Mouse (Mus musculus) hindbrain, embryonic 15.5 days (tissue): ENCODE results near the gene Cdc34. TPM values are rescaled to one million over a fixed set of nuclear protein-coding genes. Genes with fewer than 3 reads are reported as not detected.

Experiments used
- ATAC-seq: fragments of 200-750 bp; cut with Nextera tagmentation; 2 replicates; pipeline ENCODE4 v1.8.0; 2017; ENCODE audit warnings: low read depth, moderate number of reproducible peaks, moderate TSS enrichment; ENCODE audit not compliant: low FRiP score
- H3K27ac ChIP-seq: fragments of 300-500 bp; sonication (generic); replicated peaks from 2 replicates; pipeline ENCODE4 v1.5.1; 2015; ENCODE audit warnings: mild to moderate bottlenecking, inconsistent platforms
- H3K27me3 ChIP-seq: fragments of 300-500 bp; sonication (generic); 2 replicates; pipeline ENCODE4 v1.6.1; 2015; ENCODE audit warnings: control low read depth, inconsistent platforms
- H3K36me3 ChIP-seq: fragments of 300-500 bp; sonication (generic); 2 replicates; pipeline ENCODE4 v1.6.1; 2015; ENCODE audit warnings: control low read depth, inconsistent platforms
- H3K4me1 ChIP-seq: fragments of 300-500 bp; sonication (generic); replicated peaks from 2 replicates; pipeline ENCODE4 v1.6.1; 2015; ENCODE audit warnings: control low read depth, inconsistent platforms
- H3K4me2 ChIP-seq: fragments of 300-500 bp; sonication (generic); 2 replicates; pipeline ENCODE4 v1.6.1; 2015; ENCODE audit warnings: moderate library complexity, mild to moderate bottlenecking, inconsistent platforms
- H3K4me3 ChIP-seq: fragments of 300-500 bp; sonication (generic); 2 replicates; pipeline ENCODE4 v1.5.1; 2015; ENCODE audit warnings: mild to moderate bottlenecking, inconsistent platforms
- H3K9ac ChIP-seq: fragments of 300-500 bp; sonication (generic); 2 replicates; pipeline ENCODE4 v1.6.1; 2015; ENCODE audit warnings: inconsistent platforms
- H3K9me3 ChIP-seq: fragments of 300-500 bp; sonication (generic); 2 replicates; pipeline ENCODE4 v1.6.1; 2016; ENCODE audit warnings: control low read depth, inconsistent platforms
- WGBS: fragments of 180-500 bp; shearing (Covaris S2); methylation state at CpG from one replicate; pipeline ENCODE4 v1.1.7; 2015; 5-methylcytosine and 5-hydroxymethylcytosine counted together
- polyA plus RNA-seq: library from polyadenylated mRNA; unstranded; fragments of >200 nt; fragmentation: Nextera tagmentation; extraction: Ambion mirVana; gene quantifications from 2 replicates; pipeline ENCODE4 v1.2.1, GENCODE M21; 2015

The Cdc34 gene
- polyA plus RNA-seq, result 82.4 and 91.7 TPM in 2 replicates

- no peaks in the 10 kb centered on the region for H3K9me3 ChIP-seq
- H3K9ac ChIP-seq, result peak within 1 kb of the TSS; percentile 60
- peak within 1 kb of the TSS; percentile 85 for H3K4me2 ChIP-seq
- peaks cover 24% of the 10 kb centered on the region for H3K4me1 ChIP-seq
- peak within 1 kb of the TSS; percentile 88 for H3K27ac ChIP-seq
- peaks cover 21% of the 10 kb centered on the region for H3K36me3 ChIP-seq
- no peaks in the 10 kb centered on the region for H3K27me3 ChIP-seq
- under 1% methylated on average over 56 of the region's 84 CpGs for WGBS
- H3K4me3 ChIP-seq, result peak within 1 kb of the TSS; percentile 64
- ATAC-seq, result peak; percentile 93
Measured at GRCm38 (mm10) chr10:79681591-79682245, at the start of gene Cdc34. Gene Cdc34, plus strand, starts transcription at chr10:79682195.

- Histone ChIP-seq H3K27ac (no peak overlapping the region), H3K4me1 (peaks cover 22% of the 10 kb centered on the region), H3K9me3 (no peaks in the 10 kb centered on the region), H3K4me2 (no peak overlapping the region), H3K27me3 (no peaks in the 10 kb centered on the region), H3K9ac (no peak overlapping the region), H3K4me3 (no peak overlapping the region), H3K36me3 (no peaks in the 10 kb centered on the region)
- 85% methylated on average over 17 of the region's 17 CpGs for WGBS
- ATAC-seq, result no peak
Measured at GRCm38 (mm10) chr10:79633006-79633777, 48.8 kb upstream of the Cdc34 start.

DNA sequence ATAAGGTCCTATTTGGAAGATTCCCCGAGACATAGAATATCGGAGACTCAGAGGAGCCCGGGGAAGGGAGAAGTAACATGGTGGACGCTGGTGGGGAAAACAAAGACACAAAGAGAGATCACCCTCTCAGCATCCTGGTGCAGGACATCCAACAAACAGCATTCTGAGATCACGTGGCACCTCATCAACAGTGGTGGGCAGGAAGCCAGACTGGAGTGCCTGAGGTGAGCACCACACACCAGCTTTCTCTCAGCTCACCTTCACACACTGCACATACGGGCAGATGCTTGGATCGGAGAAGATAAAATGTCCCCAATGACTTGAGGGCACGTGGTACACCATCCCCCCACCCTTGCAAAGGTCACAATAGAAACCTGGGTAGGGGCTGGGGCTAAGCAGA is 45.7 kb upstream of the Cdc34 start:
- peaks cover 33% of the 10 kb centered on the region for H3K4me1 ChIP-seq
- 75% methylated on average over 8 of the region's 8 CpGs for WGBS
- ATAC-seq, result 0 out of 2 replicates have a peak, but pooled peaks have one; percentile 2

DNA sequence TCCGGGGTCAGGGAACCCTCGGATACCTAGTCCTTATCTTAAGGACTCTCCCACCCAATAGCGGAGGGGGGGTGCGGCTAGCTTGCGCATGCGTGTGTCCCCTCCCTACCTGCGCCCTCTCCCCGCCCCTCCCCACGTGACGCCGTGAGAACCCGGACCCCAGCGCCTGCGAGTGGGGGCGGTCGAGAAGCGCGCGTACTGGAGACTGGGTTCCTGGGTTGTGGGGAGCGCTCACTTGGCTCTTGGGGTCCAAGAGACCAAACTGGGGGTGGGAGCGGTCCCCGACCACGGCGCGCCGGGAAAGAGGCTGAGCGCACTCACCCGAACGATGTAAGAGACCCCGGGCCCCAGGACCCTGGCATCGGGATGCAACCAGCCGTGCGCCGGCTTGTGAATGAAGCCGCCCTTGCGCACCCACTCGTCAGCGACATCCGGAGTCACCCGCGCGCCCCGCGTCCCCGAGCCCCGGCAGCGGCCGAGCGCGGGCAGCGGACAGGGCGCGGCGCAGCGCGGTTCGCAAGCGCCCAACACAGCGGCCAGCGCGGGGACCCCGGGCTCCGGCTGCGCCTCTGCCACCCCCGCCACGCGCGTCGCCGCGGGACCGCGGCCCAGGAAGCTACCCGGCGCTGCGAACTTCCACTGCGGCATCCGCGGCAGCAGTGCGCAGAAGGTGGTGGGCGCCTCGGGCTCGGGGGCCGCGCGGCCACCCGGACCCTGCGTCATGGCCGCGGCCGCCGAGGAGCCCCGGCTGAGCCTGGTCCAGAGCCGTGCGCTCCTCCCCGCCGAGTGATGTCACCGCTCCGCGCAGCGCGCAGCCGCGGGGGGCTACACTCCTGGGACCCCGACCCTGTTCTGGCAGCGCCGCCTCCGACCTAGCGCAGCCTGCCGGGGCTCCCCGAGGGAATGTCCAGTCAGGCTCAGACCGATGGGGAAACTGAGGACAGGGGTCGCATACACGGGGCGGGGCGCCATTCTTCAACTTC is 44.6 kb upstream of the Cdc34 start, which contains the start of gene Shc2:
Gene Shc2 (minus strand): TSS at position 791 of the 983 bp plus-strand sequence.
- Histone ChIP-seq H3K4me1 (peaks cover 33% of the 10 kb centered on the region), H3K9me3 (no peaks in the 10 kb centered on the region), H3K9ac (peak within 1 kb of the TSS; percentile 78), H3K27me3 (no peaks in the 10 kb centered on the region), H3K4me2 (peak within 1 kb of the TSS; percentile 93), H3K36me3 (no peaks in the 10 kb centered on the region), H3K4me3 (peak within 1 kb of the TSS; percentile 76), H3K27ac (peak within 1 kb of the TSS; percentile 94)
- under 1% methylated on average over 101 of the region's 116 CpGs for WGBS
- ATAC-seq, result peak; percentile 88

More for the DNA sequence above, 45.7 kb upstream of the Cdc34 start:
- H3K27me3 ChIP-seq, result no peaks in the 10 kb centered on the region
- H3K9ac ChIP-seq, result peak overlapping the region; percentile 78
- no peaks in the 10 kb centered on the region for H3K36me3 ChIP-seq
- H3K27ac ChIP-seq, result peak overlapping the region; percentile 94
- H3K9me3 ChIP-seq, result no peaks in the 10 kb centered on the region
- peak overlapping the region; percentile 93 for H3K4me2 ChIP-seq
- H3K4me3 ChIP-seq, result peak overlapping the region; percentile 76

DNA sequence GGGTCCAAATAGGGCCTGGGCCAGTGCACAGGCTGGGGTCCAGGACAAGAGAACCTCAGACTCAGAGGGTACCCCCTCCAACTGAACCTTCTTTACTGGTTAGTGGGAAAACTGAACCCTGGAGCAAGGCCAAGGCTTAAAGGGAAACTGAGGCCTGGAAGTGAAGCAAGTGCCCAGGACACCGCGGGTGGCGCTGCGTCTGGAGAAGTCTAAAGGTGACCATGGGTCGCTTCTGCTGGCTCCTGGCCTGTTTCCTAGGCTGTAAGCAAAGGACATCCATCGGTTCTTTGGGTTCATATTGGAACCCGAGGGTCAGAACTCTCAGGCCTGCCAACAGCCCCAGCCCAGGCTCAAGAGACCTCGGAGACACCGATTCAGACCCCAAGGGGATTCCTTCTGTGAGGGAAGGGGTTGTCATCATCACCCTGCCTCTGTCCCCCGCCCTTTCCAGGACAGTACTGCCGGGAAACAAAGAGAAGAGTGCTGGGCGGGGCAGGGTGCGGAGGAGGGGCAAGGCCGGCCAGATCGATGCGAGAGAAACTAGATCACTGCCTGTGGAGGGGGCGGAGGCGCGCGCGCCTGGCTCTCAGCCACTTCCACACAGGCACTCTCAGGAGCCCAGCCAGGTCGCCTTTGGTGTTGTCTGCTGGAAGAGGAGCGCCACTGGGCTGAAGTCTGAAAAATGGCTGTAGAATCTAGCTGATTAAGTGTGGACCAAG is 43.4 kb upstream of the Cdc34 start:
- H3K4me2 ChIP-seq, result peak overlapping the region; percentile 93
- peak overlapping the region; percentile 78 for H3K9ac ChIP-seq
- H3K4me1 ChIP-seq, result peaks cover 29% of the 10 kb centered on the region
- ATAC-seq, result peak; percentile 23; the same call in 1 of the 2 replicates
- no peaks in the 10 kb centered on the region for H3K9me3 ChIP-seq
- no peaks in the 10 kb centered on the region for H3K36me3 ChIP-seq
- H3K27ac ChIP-seq, result peak overlapping the region; percentile 94
- peak overlapping the region; percentile 76; the same call in 1 of the 2 replicates for H3K4me3 ChIP-seq
- WGBS, result 3% methylated on average over 23 of the region's 23 CpGs
- no peaks in the 10 kb centered on the region for H3K27me3 ChIP-seq

GRCm38 (mm10) chr10:79645711-79646110 is 36.3 kb upstream of the Cdc34 start, which contains the start of gene Odf3l2:
Gene Odf3l2, minus strand, starts transcription at chr10:79645738.
- Histone ChIP-seq H3K4me2 (no peak within 1 kb of the TSS), H3K4me3 (no peak within 1 kb of the TSS), H3K27me3 (0 out of 2 replicates have a peak, but pooled peaks cover 2% of the 10 kb centered on the region), H3K27ac (no peak within 1 kb of the TSS), H3K36me3 (no peaks in the 10 kb centered on the region), H3K4me1 (no peaks in the 10 kb centered on the region), H3K9ac (no peak within 1 kb of the TSS), H3K9me3 (no peaks in the 10 kb centered on the region)
- no peak for ATAC-seq
- 72% methylated on average over 8 of the region's 8 CpGs for WGBS

DNA sequence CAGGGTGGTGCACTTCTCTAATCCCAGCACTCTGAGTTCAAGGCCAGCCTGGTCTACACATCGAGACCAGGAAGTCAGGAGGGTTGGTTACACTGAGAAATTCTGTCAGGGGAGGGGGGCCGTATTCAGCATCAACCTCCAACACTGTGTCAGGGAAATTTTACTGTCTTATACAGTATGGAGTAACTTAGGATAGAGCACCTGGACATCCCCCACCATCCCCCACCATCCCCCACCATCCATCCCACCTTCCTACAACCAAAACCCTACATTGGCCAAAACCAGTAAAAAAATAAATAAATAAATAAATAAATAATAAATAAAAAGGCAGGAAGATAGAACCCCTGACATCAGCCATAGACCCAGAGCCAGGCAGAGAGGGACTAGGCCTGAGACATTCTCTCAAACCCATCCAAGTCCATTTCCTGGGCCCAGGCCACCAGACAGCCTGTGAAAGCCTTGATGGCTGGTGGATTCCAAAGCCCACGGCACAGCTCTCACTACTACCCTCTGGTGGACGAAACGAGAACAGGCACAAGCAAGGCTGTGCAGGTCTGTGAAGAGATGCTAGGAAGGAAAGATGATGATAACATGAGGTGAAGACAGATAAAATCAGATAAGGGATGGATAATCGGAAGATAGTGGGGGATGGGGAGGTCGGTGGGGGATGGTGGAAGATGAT is 32.8 kb upstream of the Cdc34 start:
- ATAC-seq, result peak; percentile 65; the same call in 1 of the 2 replicates

DNA sequence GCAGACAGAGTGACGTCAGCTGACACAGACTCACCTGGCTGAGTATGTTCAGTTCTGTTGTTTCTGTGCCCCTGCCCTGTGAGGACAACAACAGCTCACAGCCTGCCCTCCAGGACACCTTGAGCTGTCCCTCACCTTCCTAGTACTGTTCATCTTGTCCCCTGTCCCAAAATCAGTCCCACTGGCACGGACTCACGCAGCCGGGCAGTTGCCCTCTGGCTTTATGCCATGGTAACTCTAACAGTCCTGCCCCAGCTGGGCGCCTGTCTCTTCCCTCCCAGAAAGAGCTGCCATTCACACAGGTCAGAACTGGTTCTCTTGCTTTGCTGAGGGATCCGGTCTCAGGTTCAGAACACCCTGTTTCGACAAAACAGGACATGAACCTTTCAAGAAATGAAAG is 29.2 kb upstream of the Cdc34 start:
- Histone ChIP-seq H3K9me3 (no peaks in the 10 kb centered on the region), H3K4me1 (peaks cover 17% of the 10 kb centered on the region), H3K4me2 (no peak overlapping the region), H3K27ac (no peak overlapping the region), H3K36me3 (no peaks in the 10 kb centered on the region), H3K4me3 (no peak overlapping the region), H3K9ac (no peak overlapping the region), H3K27me3 (0 out of 2 replicates have a peak, but pooled peaks cover 5% of the 10 kb centered on the region)
- no peak for ATAC-seq
- WGBS, result 75% methylated on average over 7 of the region's 7 CpGs

More for the DNA sequence above, 32.8 kb upstream of the Cdc34 start:
- 31% methylated on average over 7 of the region's 7 CpGs for WGBS
- Histone ChIP-seq H3K4me3 (no peak overlapping the region), H3K9ac (no peak overlapping the region), H3K27ac (no peak overlapping the region), H3K36me3 (no peaks in the 10 kb centered on the region), H3K4me1 (peaks cover 2% of the 10 kb centered on the region), H3K27me3 (0 out of 2 replicates have a peak, but pooled peaks cover 5% of the 10 kb centered on the region), H3K9me3 (no peaks in the 10 kb centered on the region), H3K4me2 (no peak overlapping the region)

DNA sequence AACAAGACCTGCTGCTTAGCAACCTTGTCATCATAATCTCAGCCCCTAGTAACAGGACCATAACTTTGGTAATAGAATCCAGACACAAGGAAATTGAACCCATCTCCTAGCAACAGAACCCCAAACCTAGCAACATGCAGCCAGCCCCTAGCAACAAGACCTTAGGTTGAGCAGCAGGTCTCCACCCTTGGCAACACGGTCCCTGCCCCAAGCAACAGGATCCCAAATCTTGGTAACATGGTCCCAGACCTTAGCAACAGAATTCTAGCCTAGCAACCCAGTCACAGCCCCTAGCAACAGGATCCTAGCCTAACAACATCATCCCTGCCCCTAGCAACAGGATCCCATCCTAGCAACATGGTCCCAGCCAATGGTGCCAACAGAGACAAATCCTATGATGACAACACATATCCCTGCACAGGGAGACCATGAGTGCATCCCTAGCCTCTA is 27.0 kb upstream of the Cdc34 start:
- peaks cover 17% of the 10 kb centered on the region for H3K4me1 ChIP-seq
- no peak overlapping the region for H3K4me2 ChIP-seq
- no peaks in the 10 kb centered on the region for H3K9me3 ChIP-seq
- H3K4me3 ChIP-seq, result no peak overlapping the region
- 0 out of 2 replicates have a peak, but pooled peaks cover 4% of the 10 kb centered on the region for H3K27me3 ChIP-seq
- ATAC-seq, result peak; percentile 87
- 4% methylated on average over 1 of the region's 1 CpGs for WGBS
- H3K9ac ChIP-seq, result no peak overlapping the region
- peak overlapping the region; percentile 73 for H3K27ac ChIP-seq
- H3K36me3 ChIP-seq, result no peaks in the 10 kb centered on the region

GRCm38 (mm10) chr10:79658829-79659228 is 23.2 kb upstream of the Cdc34 start:
- no peak overlapping the region for H3K9ac ChIP-seq
- WGBS, result 18% methylated on average over 4 of the region's 4 CpGs

More at GRCm38 (mm10) chr10:79658829-79659228, 23.2 kb upstream of the Cdc34 start:
- H3K27me3 ChIP-seq, result no peaks in the 10 kb centered on the region
- no peaks in the 10 kb centered on the region for H3K36me3 ChIP-seq
- H3K27ac ChIP-seq, result no peak overlapping the region
- no peaks in the 10 kb centered on the region for H3K9me3 ChIP-seq
- no peak overlapping the region for H3K4me2 ChIP-seq
- H3K4me1 ChIP-seq, result peaks cover 17% of the 10 kb centered on the region
- ATAC-seq, result no peak
- H3K4me3 ChIP-seq, result no peak overlapping the region
